Mouse (Mus musculus) liver, embryonic 12.5 days (tissue): ENCODE measurements at regions not wholly inside any gene's neighbourhood (a gene's known extent, or its start where the extent isn't known, plus 50 kb on each side); places are given as distances from the start of the nearest gene placed in this dataset.

Source experiments
- ATAC-seq: fragments of 200-750 bp; cut with Nextera tagmentation; 2 replicates; pipeline ENCODE4 v1.8.0; 2017; ENCODE audit warnings: moderate number of reproducible peaks, mild to moderate bottlenecking, moderate library complexity
- H3K27ac ChIP-seq: fragments of 300-500 bp; sonication (generic); 2 replicates; pipeline ENCODE4 v1.5.1; 2016; ENCODE audit warnings: mild to moderate bottlenecking
- H3K27me3 ChIP-seq: fragments of 300-500 bp; sonication (generic); replicated peaks from 2 replicates; pipeline ENCODE4 v1.6.1; 2016; ENCODE audit warnings: mild to moderate bottlenecking, moderate library complexity
- H3K36me3 ChIP-seq: fragments of 300-500 bp; sonication (generic); 2 replicates; pipeline ENCODE4 v1.6.1; 2016; ENCODE audit warnings: mild to moderate bottlenecking, moderate library complexity
- H3K4me1 ChIP-seq: fragments of 300-500 bp; sonication (generic); 2 replicates; pipeline ENCODE4 v1.6.1; 2016
- H3K4me2 ChIP-seq: fragments of 300-500 bp; sonication (generic); 2 replicates; pipeline ENCODE4 v1.6.1; 2016; ENCODE audit warnings: mild to moderate bottlenecking, moderate library complexity
- H3K4me3 ChIP-seq: fragments of 300-500 bp; sonication (generic); 2 replicates; pipeline ENCODE4 v1.5.1; 2016; ENCODE audit warnings: mild to moderate bottlenecking, moderate library complexity
- H3K9ac ChIP-seq: fragments of 300-500 bp; sonication (generic); 2 replicates; pipeline ENCODE4 v1.6.1; 2016; ENCODE audit warnings: mild to moderate bottlenecking, moderate library complexity
- H3K9me3 ChIP-seq: fragments of 300-500 bp; sonication (generic); replicated peaks from 2 replicates; pipeline ENCODE4 v1.6.1; 2016; ENCODE audit warnings: mild to moderate bottlenecking, moderate library complexity
- WGBS: fragments of 180-500 bp; shearing (Covaris S2); methylation state at CpG from one replicate; pipeline ENCODE4 v1.1.7; 2016; ENCODE audit not compliant: insufficient replicate concordance; 5-methylcytosine and 5-hydroxymethylcytosine counted together

DNA sequence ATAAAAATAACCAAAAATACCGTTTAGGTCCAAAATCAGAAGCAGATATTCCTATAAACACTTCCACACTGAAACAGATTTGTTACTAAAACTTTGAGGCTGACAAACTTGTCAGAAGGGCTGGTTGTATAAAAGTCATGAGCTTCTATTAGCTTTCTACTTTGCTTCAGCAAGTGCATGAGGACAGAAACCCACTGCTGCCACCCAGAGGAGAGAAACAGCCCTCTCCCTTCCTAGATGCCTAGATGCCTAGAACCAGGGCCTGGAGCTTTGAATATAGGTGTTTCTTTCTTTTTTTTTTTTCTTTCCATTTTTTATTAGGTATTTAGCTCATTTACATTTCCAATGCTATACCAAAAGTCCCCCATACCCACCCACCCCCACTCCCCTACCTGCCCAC is 406.9 kb upstream of the Gpc5 start:
- no peak overlapping the region for H3K4me3 ChIP-seq
- no peaks in the 10 kb centered on the region for H3K4me1 ChIP-seq
- no peak overlapping the region for H3K9ac ChIP-seq
- no peak for ATAC-seq
- H3K27me3 ChIP-seq = no peaks in the 10 kb centered on the region
- whole genome bisulfite sequencing = 42% methylated on average over 1 of the region's 1 CpGs
- no peaks in the 10 kb centered on the region for H3K36me3 ChIP-seq
- no peak overlapping the region for H3K27ac ChIP-seq
- H3K9me3 ChIP-seq = no peaks in the 10 kb centered on the region
- no peak overlapping the region for H3K4me2 ChIP-seq

DNA sequence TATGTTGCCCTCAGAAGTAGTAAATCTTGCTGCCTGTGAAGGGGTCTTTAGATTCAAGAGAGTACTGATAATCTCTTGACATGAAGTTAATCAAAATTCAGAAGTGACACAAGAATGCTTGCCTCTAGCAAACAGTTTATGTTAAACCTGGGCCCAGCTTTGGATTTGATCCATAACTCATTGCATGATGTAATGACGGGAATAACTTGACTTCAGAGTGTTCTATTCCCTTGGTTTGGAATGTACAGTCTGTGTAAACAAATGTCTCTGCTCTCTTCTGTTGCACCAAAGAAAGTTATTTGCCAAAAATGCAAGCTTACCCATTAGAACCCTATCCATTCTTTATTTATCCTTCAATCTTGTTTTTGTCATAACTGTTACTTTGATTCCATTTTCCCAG is 397.1 kb upstream of the Gpc5 start:
- WGBS = 45% methylated on average over 1 of the region's 1 CpGs
- H3K4me1 ChIP-seq = no peaks in the 10 kb centered on the region
- no peak for ATAC-seq

DNA sequence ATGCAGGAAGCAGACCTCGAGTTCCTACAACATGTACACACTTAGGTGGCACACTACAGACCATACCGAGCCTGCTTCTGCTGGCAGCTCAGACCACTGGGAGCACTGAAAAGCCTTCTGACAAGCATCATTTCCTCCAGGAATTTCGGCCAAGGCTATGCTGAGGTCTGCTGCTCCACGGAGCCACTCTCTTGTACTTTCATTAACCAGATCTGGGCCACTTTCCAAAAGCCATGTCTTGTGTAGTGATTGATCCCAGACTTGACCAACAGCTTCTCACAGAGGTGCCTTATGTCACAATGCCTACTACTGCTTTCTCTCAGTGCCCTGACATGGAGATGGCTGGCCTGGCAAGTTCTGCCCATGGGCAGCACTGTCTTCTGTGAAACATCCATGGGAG is 394.5 kb upstream of the Gpc5 start:
- 55% methylated on average over 4 of the region's 4 CpGs for WGBS
- H3K9ac ChIP-seq = no peak overlapping the region
- H3K27me3 ChIP-seq = no peaks in the 10 kb centered on the region
- no peak overlapping the region for H3K4me2 ChIP-seq
- H3K4me3 ChIP-seq = no peak overlapping the region
- H3K4me1 ChIP-seq = no peaks in the 10 kb centered on the region
- H3K27ac ChIP-seq = no peak overlapping the region
- no peaks in the 10 kb centered on the region for H3K36me3 ChIP-seq
- no peak for ATAC-seq
- H3K9me3 ChIP-seq = no peaks in the 10 kb centered on the region

More for the DNA sequence above, 397.1 kb upstream of the Gpc5 start:
- Histone ChIP-seq H3K36me3 (no peaks in the 10 kb centered on the region), H3K27ac (no peak overlapping the region), H3K9me3 (no peaks in the 10 kb centered on the region), H3K4me3 (no peak overlapping the region), H3K27me3 (no peaks in the 10 kb centered on the region), H3K4me2 (no peak overlapping the region), H3K9ac (no peak overlapping the region)

GRCm38 (mm10) chr14:114723080-114723479 is 368.9 kb upstream of the Gpc5 start:
- WGBS = 9% methylated on average over 1 of the region's 1 CpGs
- Histone ChIP-seq H3K4me2 (no peak overlapping the region), H3K27me3 (no peaks in the 10 kb centered on the region), H3K36me3 (no peaks in the 10 kb centered on the region), H3K9ac (no peak overlapping the region), H3K4me3 (no peak overlapping the region), H3K9me3 (no peaks in the 10 kb centered on the region), H3K27ac (no peak overlapping the region), H3K4me1 (no peaks in the 10 kb centered on the region)
- no peak for ATAC-seq

DNA sequence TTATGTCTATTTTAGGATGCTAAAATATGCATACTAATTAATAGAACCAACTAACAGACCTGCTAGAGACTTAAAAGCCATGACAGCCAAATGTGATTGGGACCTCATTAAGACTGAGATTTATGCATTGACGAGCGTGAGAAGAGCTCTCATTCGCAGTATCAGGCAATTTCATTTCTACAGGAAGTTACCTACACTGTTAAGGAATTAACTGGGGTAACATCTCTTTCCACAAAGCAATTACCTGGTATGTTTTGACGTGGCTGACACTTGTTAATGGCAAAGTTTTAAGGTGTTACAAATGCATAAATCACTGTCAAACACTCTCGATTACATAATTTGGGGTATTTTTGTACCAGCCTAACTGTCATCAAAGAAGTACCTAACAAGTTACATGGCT is 324.7 kb upstream of the Gpc5 start:
- no peaks in the 10 kb centered on the region for H3K27me3 ChIP-seq
- no peak overlapping the region for H3K4me2 ChIP-seq
- H3K27ac ChIP-seq = no peak overlapping the region
- H3K9me3 ChIP-seq = no peaks in the 10 kb centered on the region
- no peak overlapping the region for H3K9ac ChIP-seq
- no peaks in the 10 kb centered on the region for H3K36me3 ChIP-seq
- H3K4me3 ChIP-seq = no peak overlapping the region
- no peaks in the 10 kb centered on the region for H3K4me1 ChIP-seq
- WGBS = 70% methylated on average over 5 of the region's 5 CpGs
- no peak for ATAC-seq

DNA sequence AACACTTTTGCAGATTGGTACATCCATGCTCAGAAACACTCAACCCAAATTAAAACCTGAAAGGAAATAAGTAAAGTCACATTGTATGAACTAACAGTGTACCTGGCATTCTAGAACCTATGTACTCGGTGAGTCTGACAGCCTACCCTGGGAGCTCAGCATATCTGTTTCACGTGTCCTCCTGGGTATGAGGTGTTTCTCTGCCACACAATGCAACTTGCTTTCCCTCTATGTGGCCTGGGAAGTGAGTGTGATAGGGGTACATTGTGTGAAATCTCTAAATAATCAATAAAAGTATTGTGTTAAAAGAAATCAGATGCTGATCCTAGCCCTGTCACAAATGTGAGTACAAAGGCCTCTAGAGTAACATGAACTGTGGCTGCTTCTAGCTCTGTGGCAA is 315.3 kb upstream of the Gpc5 start:
- H3K36me3 ChIP-seq = no peaks in the 10 kb centered on the region
- no peaks in the 10 kb centered on the region for H3K9me3 ChIP-seq
- WGBS = 57% methylated on average over 2 of the region's 2 CpGs
- no peaks in the 10 kb centered on the region for H3K4me1 ChIP-seq
- no peaks in the 10 kb centered on the region for H3K27me3 ChIP-seq
- H3K27ac ChIP-seq = no peak overlapping the region
- ATAC-seq = no peak
- H3K4me2 ChIP-seq = no peak overlapping the region
- H3K4me3 ChIP-seq = no peak overlapping the region
- no peak overlapping the region for H3K9ac ChIP-seq

DNA sequence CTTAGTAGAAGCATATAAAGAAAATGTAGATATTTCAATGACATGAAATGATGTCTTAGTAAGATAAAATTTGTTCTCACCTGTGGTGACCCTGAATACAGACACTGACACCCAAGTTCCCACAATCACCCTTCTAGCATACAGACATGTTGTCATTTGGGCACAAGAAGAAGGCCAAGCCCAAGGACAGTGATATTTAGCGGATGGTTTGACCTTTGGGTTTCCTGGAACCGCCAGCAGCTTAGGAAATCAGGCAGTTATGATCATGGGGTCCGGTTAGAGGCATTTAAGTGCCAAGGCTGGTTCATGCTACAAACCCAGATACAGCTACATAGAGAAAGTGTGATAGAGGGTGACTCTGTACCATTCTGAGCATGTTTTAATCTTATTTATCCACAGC is 310.2 kb upstream of the Gpc5 start:
- H3K9me3 ChIP-seq = no peaks in the 10 kb centered on the region
- H3K27ac ChIP-seq = no peak overlapping the region
- H3K4me1 ChIP-seq = no peaks in the 10 kb centered on the region
- no peak overlapping the region for H3K9ac ChIP-seq
- H3K4me3 ChIP-seq = no peak overlapping the region
- WGBS = 56% methylated on average over 3 of the region's 3 CpGs
- no peak overlapping the region for H3K4me2 ChIP-seq
- ATAC-seq = no peak
- H3K27me3 ChIP-seq = no peaks in the 10 kb centered on the region
- H3K36me3 ChIP-seq = no peaks in the 10 kb centered on the region

- no peak for ATAC-seq
- H3K4me3 ChIP-seq = no peak overlapping the region
- H3K27ac ChIP-seq = no peak overlapping the region
- no peaks in the 10 kb centered on the region for H3K36me3 ChIP-seq
- whole genome bisulfite sequencing = 19% methylated on average over 13 of the region's 13 CpGs
- H3K4me2 ChIP-seq = no peak overlapping the region
- no peaks in the 10 kb centered on the region for H3K4me1 ChIP-seq
- H3K9ac ChIP-seq = no peak overlapping the region
- no peaks in the 10 kb centered on the region for H3K9me3 ChIP-seq
- no peaks in the 10 kb centered on the region for H3K27me3 ChIP-seq
Measured at GRCm38 (mm10) chr14:114790946-114791830, 300.8 kb upstream of the Gpc5 start.

DNA sequence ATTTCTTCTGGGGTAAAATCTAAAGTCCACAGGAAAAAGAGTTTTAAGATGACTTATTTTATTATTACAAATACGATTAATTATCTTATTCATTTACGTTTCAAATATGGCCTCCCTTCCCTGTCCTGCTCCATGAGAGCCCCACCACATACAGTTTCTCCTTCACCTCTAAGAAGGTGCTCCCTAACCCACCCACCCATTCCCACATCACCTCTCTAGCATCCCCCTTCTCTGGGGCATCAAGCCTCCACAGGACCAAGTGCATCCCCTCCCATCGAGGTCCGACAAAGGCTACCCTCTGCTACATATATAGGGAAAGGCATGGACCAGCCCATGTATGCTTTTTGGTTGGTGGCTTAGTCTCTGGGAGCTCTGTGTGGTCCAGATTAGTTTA is 300.2 kb upstream of the Gpc5 start:
- Histone ChIP-seq H3K4me2 (no peak overlapping the region), H3K9ac (no peak overlapping the region), H3K36me3 (no peaks in the 10 kb centered on the region), H3K27ac (no peak overlapping the region), H3K4me3 (no peak overlapping the region), H3K4me1 (no peaks in the 10 kb centered on the region), H3K27me3 (no peaks in the 10 kb centered on the region), H3K9me3 (no peaks in the 10 kb centered on the region)
- 70% methylated on average over 4 of the region's 4 CpGs for WGBS
- no peak for ATAC-seq

DNA sequence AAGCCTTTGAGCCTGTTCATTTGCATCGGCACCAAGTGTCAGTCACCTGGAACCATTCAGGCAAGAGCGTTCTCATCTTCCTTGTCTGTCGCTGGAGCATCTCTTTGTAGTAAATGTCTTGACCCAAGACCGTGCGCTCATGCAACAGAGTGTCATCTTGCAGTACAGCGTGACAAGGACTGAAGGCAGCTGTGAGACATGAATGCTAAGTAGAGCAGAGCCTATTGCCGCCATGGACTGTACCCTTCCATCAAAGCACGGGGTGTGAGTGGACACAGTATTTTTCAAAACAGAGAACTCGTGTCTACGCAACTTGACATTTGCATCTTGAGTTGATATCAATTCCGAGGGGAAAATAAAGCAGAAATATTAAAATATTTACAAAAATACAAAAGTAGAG is 287.4 kb upstream of the Gpc5 start:
- H3K4me1 ChIP-seq = no peaks in the 10 kb centered on the region
- H3K36me3 ChIP-seq = no peaks in the 10 kb centered on the region
- H3K4me2 ChIP-seq = no peak overlapping the region
- H3K9me3 ChIP-seq = no peaks in the 10 kb centered on the region
- no peak overlapping the region for H3K27ac ChIP-seq
- ATAC-seq = no peak
- H3K27me3 ChIP-seq = no peaks in the 10 kb centered on the region
- H3K4me3 ChIP-seq = no peak overlapping the region
- no peak overlapping the region for H3K9ac ChIP-seq
- 89% methylated on average over 11 of the region's 11 CpGs for WGBS

DNA sequence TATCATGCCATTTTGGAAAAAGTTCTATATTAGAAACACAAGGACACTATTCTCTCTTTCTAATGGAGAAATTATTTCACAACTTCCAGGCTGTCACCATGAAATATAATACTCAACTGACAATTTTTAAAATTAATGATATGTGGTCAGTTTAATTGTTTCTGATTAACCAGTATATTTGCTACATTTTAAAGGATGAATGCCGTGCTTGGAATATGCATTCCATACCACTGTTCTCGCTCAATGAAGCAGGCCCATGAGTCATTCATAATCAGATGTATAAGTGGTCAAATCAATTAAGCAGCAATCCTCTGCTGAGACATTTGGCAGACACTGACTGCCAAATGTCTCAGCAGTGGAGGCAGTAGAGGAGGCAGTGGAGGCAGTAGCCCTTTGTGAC is 283.4 kb upstream of the Gpc5 start:
- Histone ChIP-seq H3K36me3 (no peaks in the 10 kb centered on the region), H3K27ac (no peak overlapping the region), H3K9ac (no peak overlapping the region), H3K4me3 (no peak overlapping the region), H3K9me3 (no peaks in the 10 kb centered on the region), H3K4me2 (no peak overlapping the region), H3K27me3 (no peaks in the 10 kb centered on the region), H3K4me1 (no peaks in the 10 kb centered on the region)
- ATAC-seq = no peak
- WGBS = 56% methylated on average over 2 of the region's 2 CpGs

DNA sequence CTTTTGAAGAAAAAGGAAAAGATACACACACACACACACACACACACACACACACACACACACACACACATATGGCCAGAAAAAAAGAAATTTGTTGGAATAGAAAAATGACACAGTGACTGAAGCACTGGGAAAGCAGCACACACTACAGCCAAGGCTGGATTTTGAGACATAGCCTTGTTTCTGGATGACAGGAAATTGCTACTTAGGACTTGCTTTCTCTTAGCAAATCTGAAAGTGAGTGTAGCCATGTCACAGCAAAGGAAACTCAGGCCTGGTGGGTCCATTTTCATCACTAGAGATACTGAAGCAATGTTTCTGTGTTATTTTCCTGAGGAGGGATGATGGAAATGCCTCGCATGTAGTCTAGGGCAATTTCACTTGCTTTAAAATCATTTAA is 271.3 kb upstream of the Gpc5 start:
- Histone ChIP-seq H3K4me2 (no peak overlapping the region), H3K27me3 (no peaks in the 10 kb centered on the region), H3K36me3 (no peaks in the 10 kb centered on the region), H3K9ac (no peak overlapping the region), H3K4me1 (no peaks in the 10 kb centered on the region; the same call in 1 of the 2 replicates), H3K27ac (no peak overlapping the region), H3K4me3 (no peak overlapping the region), H3K9me3 (no peaks in the 10 kb centered on the region)
- WGBS = 61% methylated on average over 1 of the region's 1 CpGs
- no peak for ATAC-seq

DNA sequence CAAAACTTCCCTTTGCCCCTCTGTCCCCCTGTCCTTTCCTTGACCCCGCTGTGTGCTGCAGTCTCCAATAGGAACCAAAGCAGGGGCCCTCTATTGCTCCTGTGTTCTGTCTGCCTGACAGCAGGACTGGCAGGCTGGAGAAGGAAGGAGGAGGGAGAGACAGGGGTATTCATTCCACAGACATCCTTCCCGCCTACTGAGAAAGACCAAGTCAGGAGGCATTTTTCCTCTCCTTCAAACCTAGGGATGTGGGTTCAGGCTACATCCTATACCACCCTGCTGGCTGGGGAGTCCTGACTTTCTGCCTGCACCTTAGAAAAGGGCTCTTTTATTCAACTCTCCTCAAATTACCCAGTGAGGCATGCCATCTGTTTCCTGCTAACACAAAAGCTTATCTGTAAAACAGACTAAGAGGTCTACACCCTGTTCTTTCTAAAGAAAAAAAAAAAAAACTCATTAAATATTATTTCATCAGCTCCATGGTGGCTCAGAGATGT is 270.9 kb upstream of the Gpc5 start:
- H3K36me3 ChIP-seq = no peaks in the 10 kb centered on the region
- no peak overlapping the region for H3K27ac ChIP-seq
- no peak for ATAC-seq
- H3K9me3 ChIP-seq = no peaks in the 10 kb centered on the region
- no peaks in the 10 kb centered on the region for H3K27me3 ChIP-seq
- no peak overlapping the region for H3K9ac ChIP-seq
- 44% methylated on average over 2 of the region's 2 CpGs for WGBS
- H3K4me3 ChIP-seq = no peak overlapping the region
- H3K4me1 ChIP-seq = no peaks in the 10 kb centered on the region; the same call in 1 of the 2 replicates
- no peak overlapping the region for H3K4me2 ChIP-seq
